Mouse (Mus musculus) MEL (cell line): ENCODE data around the gene Strada. TPM values are rescaled to one million over a fixed set of nuclear protein-coding genes. Genes with fewer than 3 reads are reported as not detected.

Experiments used
- DNase-seq: peaks from one replicate; pipeline ENCODE4 v3.0.0; 2011; ENCODE audit warnings: low read depth, low spot score
- H3K27ac ChIP-seq: 2 replicates; pipeline ENCODE4 v1.5.1; 2012; ENCODE audit warnings: low read depth, mild to moderate bottlenecking, control low read depth, low read length, moderate library complexity; ENCODE audit not compliant: control insufficient read depth
- H3K27me3 ChIP-seq, 2 experiments: fragments of 150-350 bp in 1 of 2; sonication (generic) in 1 of 2; 2 replicates each; pipeline ENCODE4 v1.6.1; 2012; ENCODE audit warnings: low read length in 2 of 2, mild to moderate bottlenecking in 2 of 2, improper control_type of control experiment in 1 of 2, moderate library complexity in 1 of 2; ENCODE audit not compliant: insufficient read depth in 2 of 2, control insufficient read depth in 1 of 2
- H3K36me3 ChIP-seq, 2 experiments: 2 replicates each; pipeline ENCODE4 v1.6.1; 2012 to 2014; ENCODE audit warnings: low read length in 2 of 2, improper control_type of control experiment in 1 of 2, inconsistent platforms in 1 of 2, mild to moderate bottlenecking in 1 of 2; ENCODE audit not compliant: insufficient read depth in 2 of 2, control insufficient read depth in 1 of 2
- H3K4me1 ChIP-seq, 2 experiments: fragments of 150-350 bp in 1 of 2; sonication (generic) in 1 of 2; 2 replicates each; pipeline ENCODE4 v1.6.1; 2012; ENCODE audit warnings: low read length in 2 of 2, improper control_type of control experiment in 1 of 2, mild to moderate bottlenecking in 1 of 2; ENCODE audit not compliant: insufficient read depth in 2 of 2, control insufficient read depth in 1 of 2
- H3K4me3 ChIP-seq, 2 experiments: fragments of 150-350 bp in 1 of 2; sonication (generic) in 1 of 2; 2 replicates each; pipeline ENCODE4 v1.5.1; 2012; ENCODE audit warnings: low read depth in 2 of 2, low read length in 2 of 2, mild to moderate bottlenecking in 2 of 2, moderate library complexity in 2 of 2, control low read depth in 1 of 2, improper control_type of control experiment in 1 of 2; ENCODE audit not compliant: control insufficient read depth in 1 of 2, insufficient read depth in 1 of 2
- H3K79me2 ChIP-seq: 2 replicates; pipeline ENCODE4 v1.6.1; 2012; ENCODE audit warnings: mild to moderate bottlenecking, low read length, moderate library complexity; ENCODE audit not compliant: control insufficient read depth, poor library complexity, insufficient read depth
- H3K9ac ChIP-seq: 2 replicates; pipeline ENCODE4 v1.6.1; 2012; ENCODE audit warnings: low read depth, mild to moderate bottlenecking, control low read depth, low read length, moderate library complexity; ENCODE audit not compliant: control insufficient read depth, poor library complexity, severe bottlenecking
- H3K9me3 ChIP-seq: fragments of 150-350 bp; sonication (generic); replicated peaks from 2 replicates; pipeline ENCODE4 v1.6.1; 2012; ENCODE audit warnings: mild to moderate bottlenecking, low read length, improper control_type of control experiment, moderate library complexity; ENCODE audit not compliant: insufficient read depth
- BHLHE40 ChIP-seq: IDR thresholded peaks from 2 replicates; pipeline ENCODE4 v1.6.1; 2012; ENCODE audit warnings: low read depth, mild to moderate bottlenecking, inconsistent platforms, low read length, improper control_type of control experiment, borderline replicate concordance
- CHD2 ChIP-seq: IDR thresholded peaks from 2 replicates; pipeline ENCODE4 v1.6.1; 2011; ENCODE audit warnings: low read length, improper control_type of control experiment
- EP300 ChIP-seq, 2 experiments: IDR thresholded peaks; 2 replicates each; pipeline ENCODE4 v1.6.1; 2011; ENCODE audit warnings: improper control_type of control experiment in 2 of 2, low read length in 2 of 2, low read depth in 1 of 2, mild to moderate bottlenecking in 1 of 2
- ETS1 ChIP-seq: IDR thresholded peaks from 2 replicates; pipeline ENCODE4 v1.6.1; 2012; ENCODE audit warnings: low read depth, mild to moderate bottlenecking, inconsistent platforms, low read length, improper control_type of control experiment, moderate library complexity
- GABPA ChIP-seq: IDR thresholded peaks from 2 replicates; pipeline ENCODE4 v1.6.1; 2012; ENCODE audit warnings: low read depth, mild to moderate bottlenecking, inconsistent platforms, low read length, improper control_type of control experiment, moderate library complexity
- GATA1 ChIP-seq: IDR thresholded peaks from 2 replicates; pipeline ENCODE4 v1.6.1; 2011; ENCODE audit warnings: low read depth, low read length, improper control_type of control experiment
- HCFC1 ChIP-seq: IDR thresholded peaks from 2 replicates; pipeline ENCODE4 v1.6.1; 2012; ENCODE audit warnings: low read depth, mild to moderate bottlenecking, inconsistent platforms, low read length, improper control_type of control experiment, moderate library complexity
- JUND ChIP-seq: IDR thresholded peaks from 2 replicates; pipeline ENCODE4 v1.6.1; 2011; ENCODE audit warnings: low read depth, mild to moderate bottlenecking, improper control_type of control experiment, low read length
- KAT2A ChIP-seq: conservative IDR thresholded peaks from 2 replicates; pipeline ENCODE4 v1.6.1; 2012; ENCODE audit warnings: low read depth, low read length, improper control_type of control experiment, inconsistent platforms
- MAZ ChIP-seq: IDR thresholded peaks from 2 replicates; pipeline ENCODE4 v1.6.1; 2012; ENCODE audit warnings: low read depth, mild to moderate bottlenecking, inconsistent platforms, low read length, improper control_type of control experiment
- MEF2A ChIP-seq: IDR thresholded peaks from 2 replicates; pipeline ENCODE4 v1.6.1; 2014; ENCODE audit warnings: low read depth, mild to moderate bottlenecking, inconsistent platforms, low read length, improper control_type of control experiment; ENCODE audit not compliant: poor library complexity, insufficient replicate concordance, severe bottlenecking; ENCODE audit errors: extremely low read depth
- MXI1 ChIP-seq: IDR thresholded peaks from 2 replicates; pipeline ENCODE4 v1.6.1; 2011; ENCODE audit warnings: mild to moderate bottlenecking, low read depth, low read length, improper control_type of control experiment
- MYB ChIP-seq: IDR thresholded peaks from 2 replicates; pipeline ENCODE4 v1.6.1; 2011; ENCODE audit warnings: mild to moderate bottlenecking, low read depth, low read length, improper control_type of control experiment
- MYC ChIP-seq: IDR thresholded peaks from 2 replicates; pipeline ENCODE4 v1.6.1; 2011; ENCODE audit warnings: low read depth, mild to moderate bottlenecking, low read length, improper control_type of control experiment, moderate library complexity
- NELFE ChIP-seq: IDR thresholded peaks from 2 replicates; pipeline ENCODE4 v1.6.1; 2011; ENCODE audit warnings: low read depth, low read length, improper control_type of control experiment
- POLR2A ChIP-seq, 2 experiments: IDR thresholded peaks; 2 replicates each; pipeline ENCODE4 v1.6.1; 2011 to 2012; ENCODE audit warnings: low read length in 2 of 2, mild to moderate bottlenecking in 2 of 2, control low read depth in 1 of 2, improper control_type of control experiment in 1 of 2, low read depth in 1 of 2, moderate library complexity in 1 of 2; ENCODE audit not compliant: control insufficient read depth in 1 of 2, insufficient read depth in 1 of 2, poor library complexity in 1 of 2
- POLR2AphosphoS2 ChIP-seq: IDR thresholded peaks from 2 replicates; pipeline ENCODE4 v1.6.1; 2011; ENCODE audit warnings: low read length, improper control_type of control experiment
- POLR2AphosphoS5 ChIP-seq: IDR thresholded peaks from 2 replicates; pipeline ENCODE4 v1.6.1; 2012; ENCODE audit warnings: low read depth, borderline replicate concordance, mild to moderate bottlenecking, inconsistent platforms, low read length, moderate library complexity, mixed read lengths
- RAD21 ChIP-seq: IDR thresholded peaks from 2 replicates; pipeline ENCODE4 v1.6.1; 2011; ENCODE audit warnings: mild to moderate bottlenecking, low read depth, low read length, improper control_type of control experiment
- RCOR1 ChIP-seq: IDR thresholded peaks from 2 replicates; pipeline ENCODE4 v1.6.1; 2012; ENCODE audit warnings: low read depth, mild to moderate bottlenecking, inconsistent platforms, low read length, improper control_type of control experiment
- SIN3A ChIP-seq: IDR thresholded peaks from 2 replicates; pipeline ENCODE4 v1.6.1; 2012; ENCODE audit warnings: low read length, improper control_type of control experiment, inconsistent platforms
- SMC3 ChIP-seq: IDR thresholded peaks from 2 replicates; pipeline ENCODE4 v1.6.1; 2011; ENCODE audit warnings: low read depth, low read length, improper control_type of control experiment
- TAL1 ChIP-seq: IDR thresholded peaks from 2 replicates; pipeline ENCODE4 v1.6.1; 2012; ENCODE audit warnings: mild to moderate bottlenecking, inconsistent platforms, low read length, moderate library complexity, mixed read lengths
- TBP ChIP-seq: IDR thresholded peaks from 2 replicates; pipeline ENCODE4 v1.8.0; 2011; ENCODE audit warnings: low read depth, low read length, improper control_type of control experiment
- TCF12 ChIP-seq: IDR thresholded peaks from 2 replicates; pipeline ENCODE4 v1.6.1; 2014; ENCODE audit warnings: low read depth, mild to moderate bottlenecking, inconsistent platforms, low read length, improper control_type of control experiment, moderate library complexity
- UBTF ChIP-seq: IDR thresholded peaks from 2 replicates; pipeline ENCODE4 v1.6.1; 2012; ENCODE audit warnings: low read depth, mild to moderate bottlenecking, inconsistent platforms, low read length, improper control_type of control experiment, moderate library complexity, borderline replicate concordance; ENCODE audit not compliant: insufficient read depth
- USF1 ChIP-seq: IDR thresholded peaks from 2 replicates; pipeline ENCODE4 v1.6.1; 2014; ENCODE audit warnings: low read depth, mild to moderate bottlenecking, inconsistent platforms, low read length, improper control_type of control experiment, moderate library complexity
- USF2 ChIP-seq, 2 experiments: IDR thresholded peaks; 2 replicates each; pipeline ENCODE4 v1.6.1; 2011 to 2012; ENCODE audit warnings: improper control_type of control experiment in 2 of 2, low read length in 2 of 2, borderline replicate concordance in 1 of 2, inconsistent platforms in 1 of 2, low read depth in 1 of 2, mild to moderate bottlenecking in 1 of 2; ENCODE audit not compliant: insufficient read depth in 1 of 2
- ZKSCAN1 ChIP-seq: IDR thresholded peaks from 2 replicates; pipeline ENCODE4 v1.6.1; 2012; ENCODE audit warnings: low read depth, mild to moderate bottlenecking, inconsistent platforms, low read length, improper control_type of control experiment, moderate library complexity
- polyA plus RNA-seq, 2 experiments: library from polyadenylated mRNA; stranded (reverse) in 1 of 2; unstranded in 1 of 2; fragments of >175 nt in 1 of 2; fragments of >200 nt in 1 of 2; gene quantifications; 2 replicates each; pipeline versions ENCODE4 v1.2.1 to v1.2.4; 2012; ENCODE audit warnings: low replicate concordance in 2 of 2, low read depth in 1 of 2; ENCODE audit not compliant: insufficient read length in 2 of 2, insufficient read depth in 1 of 2, missing spikeins in 1 of 2
- total RNA-seq: library from RNA; depleted of rRNA; stranded (reverse); fragments of 300-350 nt; gene quantifications from 2 replicates; pipeline ENCODE4 v1.2.3, GENCODE M21; 2012

Strada gene
- total and polyA plus RNA-seq, 3 experiments = 25.5 to 39.8 TPM; not detected in 1

DNA sequence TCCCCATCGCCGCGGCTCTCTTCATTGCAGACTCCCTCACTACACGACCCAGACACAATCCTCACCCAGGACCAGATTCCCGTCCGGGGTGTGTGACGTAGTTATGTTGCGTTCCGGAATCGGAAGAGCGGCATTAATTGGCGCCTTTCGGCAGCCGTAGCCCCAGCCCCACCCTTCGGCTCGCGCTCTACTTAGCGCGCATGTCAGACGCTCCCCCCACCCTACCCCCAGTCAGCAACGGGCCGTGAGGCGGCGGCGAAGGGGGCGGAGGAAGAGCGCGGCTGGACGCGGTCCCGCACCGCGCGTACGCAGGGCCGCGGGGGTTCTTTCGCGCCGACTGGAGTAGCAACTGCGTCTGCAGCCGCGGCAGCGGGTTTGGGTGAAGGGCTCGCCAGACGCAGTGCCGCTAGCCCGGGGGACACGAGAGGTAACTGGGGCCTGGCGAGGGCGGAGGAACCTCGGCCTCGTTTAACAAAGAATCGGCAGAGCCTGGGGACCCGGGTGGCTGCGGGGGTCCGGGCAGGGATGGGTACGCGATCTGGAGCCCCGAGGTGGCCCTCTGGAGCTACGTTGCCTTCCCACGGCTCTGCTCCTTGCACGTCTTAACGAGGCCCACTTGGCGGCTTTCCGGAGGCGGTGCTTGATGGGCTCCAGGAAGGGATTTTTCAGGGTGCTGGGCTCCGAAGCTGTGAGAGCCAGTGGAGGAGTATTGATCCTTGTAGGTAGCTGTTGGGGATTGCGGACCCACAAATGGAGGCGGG is 14.9 kb upstream of the Strada start, which contains the start of gene Ddx42 (continued):
- TF ChIP-seq NELFE (peak; percentile 80), TCF12 (peak; percentile 39; the same call in 1 of the 2 replicates), RCOR1 (no peak), KAT2A (peak; percentile 75), JUND (no peak), TAL1 (no peak), SMC3 (no peak), MAZ (peak; percentile 99), CHD2 (no peak), POLR2AphosphoS2 (peak; percentile 42; the same call in 1 of the 2 replicates), POLR2A (IDR thresholded peaks at IDR 0.05; ENCODE audit: control insufficient read depth in 1 of 2, insufficient read depth in 1 of 2, low read depth in 1 of 2, low read length in 2 of 2, poor library complexity in 1 of 2) (peak; percentile 73 to 82), USF2 (IDR thresholded peaks at IDR 0.05; ENCODE audit: borderline replicate concordance in 1 of 2, insufficient read depth in 1 of 2, low read depth in 1 of 2, low read length in 2 of 2) (no peak), UBTF (0 out of 2 replicates have a peak, but pooled peaks have one; percentile 28), USF1 (no peak), MEF2A (no peak), HCFC1 (peak; percentile 83), MYC (peak; percentile 22; the same call in 1 of the 2 replicates)

DNA sequence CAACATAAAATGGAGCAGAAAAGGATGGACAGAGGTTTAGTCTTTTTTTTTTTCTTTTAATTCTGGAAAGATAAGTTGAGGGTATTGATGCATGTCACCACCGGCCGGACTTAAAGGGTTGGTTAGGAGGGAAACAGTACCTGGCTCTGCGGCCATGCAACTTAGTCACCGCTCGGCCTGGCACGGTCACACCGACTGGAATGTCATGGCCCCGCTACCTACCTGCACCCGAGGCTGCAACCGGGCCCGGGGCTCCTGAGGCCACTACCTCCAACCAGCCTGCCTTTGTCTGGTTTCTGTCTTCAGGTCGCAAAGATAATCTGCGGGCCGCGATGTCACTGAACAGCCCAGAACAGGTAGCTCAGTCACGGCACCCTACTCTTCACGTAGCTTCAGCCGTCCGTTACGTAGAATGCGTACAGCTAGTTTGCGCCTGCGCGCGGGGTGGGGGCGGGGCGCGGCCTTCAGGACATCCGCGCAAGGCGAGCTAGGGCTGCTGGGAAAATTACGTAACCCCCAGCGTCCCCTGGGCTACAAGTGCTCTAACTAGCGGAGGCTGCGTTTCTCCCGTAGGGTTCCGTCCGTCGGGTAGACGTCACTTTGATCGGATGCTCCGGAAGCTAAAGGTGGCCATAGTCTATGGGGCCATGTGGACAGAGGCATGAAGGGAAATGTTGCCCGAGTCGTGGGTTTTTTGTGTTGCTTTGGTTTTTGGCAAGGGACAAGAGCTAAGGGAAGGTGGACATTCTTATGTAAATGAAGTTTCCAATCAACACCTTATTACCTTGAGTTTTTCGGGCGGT is 14.2 kb upstream of the Strada start, which contains the start of gene Ccdc47:
Gene Ccdc47 (minus strand): TSS at position 418 of the 803 bp plus-strand sequence.
- peak within 1 kb of the TSS; percentile 95 for H3K27ac ChIP-seq
- DNase-seq = peak; percentile 100
- 0 out of 2 replicates have a peak, but pooled peaks have one; percentile 33 for TF ChIP-seq POLR2AphosphoS5
- no peak for TF ChIP-seq GATA1
- TF ChIP-seq MEF2A = no peak
- peak; percentile 80; the same call in 1 of the 2 replicates for TF ChIP-seq SIN3A
- no peak for TF ChIP-seq TBP
- peak; percentile 85 for TF ChIP-seq MXI1
- no peak for TF ChIP-seq MYB
- TF ChIP-seq ETS1 = no peak
- no peak for TF ChIP-seq BHLHE40
- TF ChIP-seq TCF12 = 0 out of 2 replicates have a peak, but pooled peaks have one; percentile 19
- peak; percentile 49; the same call in 1 of the 2 replicates for TF ChIP-seq USF1
- TF ChIP-seq HCFC1 = peak; percentile 86
- TF ChIP-seq UBTF = no peak
- TF ChIP-seq MAZ = no peak
- TF ChIP-seq ZKSCAN1 = no peak
- no peak for TF ChIP-seq JUND
- TF ChIP-seq EP300 (IDR thresholded peaks at IDR 0.05; ENCODE audit: low read depth in 1 of 2, low read length in 2 of 2) = no peak
- no peak for TF ChIP-seq CHD2
- TF ChIP-seq SMC3 = no peak
- TF ChIP-seq GABPA = no peak
- no peak for TF ChIP-seq KAT2A
- TF ChIP-seq RAD21 = no peak
- TF ChIP-seq MYC = peak; percentile 100

More for the DNA sequence above, 14.2 kb upstream of the Strada start, which contains the start of gene Ccdc47:
- Histone ChIP-seq H3K36me3 (peaks cover 17 to 32% of the 10 kb centered on the region in 2 experiments), H3K27me3 (no peaks in the 10 kb centered on the region), H3K9ac (peak within 1 kb of the TSS; percentile 91), H3K4me3 (peak within 1 kb of the TSS; percentile 86 to 92), H3K9me3 (no peaks in the 10 kb centered on the region), H3K4me1 (peaks cover 0 to 19% of the 10 kb centered on the region in 2 experiments; a peak in 3 of 4 replicates), H3K79me2 (peaks cover 63% of the 10 kb centered on the region)
